Mouse (Mus musculus) kidney, postnatal 0 days (tissue): Measurements from ENCODE around the gene Pde2a. TPM values are rescaled to one million over a fixed set of nuclear protein-coding genes. Genes with fewer than 3 reads are reported as not detected.
A peak's percentile ranks its signal among the peaks of the same experiment; 100 is the strongest.

Experiments used
- ATAC-seq: fragments of 200-750 bp; cut with Nextera tagmentation; replicated peaks from 2 replicates; pipeline ENCODE4 v1.8.0; 2017; ENCODE audit warnings: low read depth, moderate number of reproducible peaks, moderate TSS enrichment, moderate library complexity; ENCODE audit not compliant: low FRiP score
- DNase-seq: peaks from one replicate; pipeline ENCODE4 v3.0.0-alpha.2; 2016; ENCODE audit warnings: low spot score
- H3K27ac ChIP-seq: fragments of 300-500 bp; sonication (generic); 2 replicates; pipeline ENCODE4 v1.5.1; 2014; ENCODE audit warnings: mild to moderate bottlenecking
- H3K27me3 ChIP-seq: fragments of 300-500 bp; sonication (generic); 2 replicates; pipeline ENCODE4 v1.6.1; 2014; ENCODE audit warnings: low read length, mixed read lengths; ENCODE audit not compliant: insufficient read depth
- H3K36me3 ChIP-seq: fragments of 300-500 bp; sonication (generic); 2 replicates; pipeline ENCODE4 v1.6.1; 2014; ENCODE audit warnings: low read length, mixed read lengths; ENCODE audit not compliant: insufficient read depth
- H3K4me1 ChIP-seq: fragments of 300-500 bp; sonication (generic); replicated peaks from 2 replicates; pipeline ENCODE4 v1.6.1; 2014; ENCODE audit warnings: antibody characterized with exemption, low read length, mixed read lengths; ENCODE audit not compliant: insufficient read depth
- H3K4me2 ChIP-seq: fragments of 300-500 bp; sonication (generic); 2 replicates; pipeline ENCODE4 v1.6.1; 2014; ENCODE audit warnings: mild to moderate bottlenecking, low read length, moderate library complexity, mixed read lengths
- H3K4me3 ChIP-seq: fragments of 300-500 bp; sonication (generic); replicated peaks from 2 replicates; pipeline ENCODE4 v1.5.1; 2014; ENCODE audit warnings: low read depth, low read length
- H3K9ac ChIP-seq: fragments of 300-500 bp; sonication (generic); 2 replicates; pipeline ENCODE4 v1.6.1; 2014; ENCODE audit warnings: low read depth, low read length
- H3K9me3 ChIP-seq: fragments of 300-500 bp; sonication (generic); replicated peaks from 2 replicates; pipeline ENCODE4 v1.6.1; 2016; ENCODE audit warnings: low read length, inconsistent platforms, mixed read lengths
- CTCF ChIP-seq: IDR thresholded peaks from 2 replicates; pipeline ENCODE4 v1.5.1; 2016; ENCODE audit warnings: antibody characterized with exemption, low read depth, mild to moderate bottlenecking, moderate library complexity
- WGBS: fragments of 180-500 bp; shearing (Covaris S2); extraction: QIAGEN DNeasy Blood & Tissue Kit; methylation state at CpG from one replicate; pipeline ENCODE4 v1.1.7; 2014; 5-methylcytosine and 5-hydroxymethylcytosine counted together
- polyA plus RNA-seq: library from polyadenylated mRNA; unstranded; fragments of >200 nt; fragmentation: Nextera tagmentation; extraction: Ambion mirVana; gene quantifications from 2 replicates; pipeline ENCODE4 v1.2.1, GENCODE M21; 2015

Pde2a gene
- polyA plus RNA-seq, 1 experiment from 2014 or later = 21.0 TPM

GRCm38 (mm10) chr7:101385331-101385733 is 36.2 kb upstream of the Pde2a start:
- ATAC-seq (peak; percentile 53), DNase-seq (peak; percentile 91)
- H3K4me2 ChIP-seq = peak overlapping the region; percentile 10; the same call in 1 of the 2 replicates
- no peaks in the 10 kb centered on the region for H3K9me3 ChIP-seq
- H3K27me3 ChIP-seq = no peaks in the 10 kb centered on the region
- H3K4me1 ChIP-seq = peaks cover 27% of the 10 kb centered on the region; the same call in 1 of the 2 replicates
- H3K9ac ChIP-seq = peak overlapping the region; percentile 18; the same call in 1 of the 2 replicates
- WGBS = 31% methylated on average over 6 of the region's 6 CpGs
- no peak for TF ChIP-seq CTCF
- H3K27ac ChIP-seq = peak overlapping the region; percentile 83
- H3K4me3 ChIP-seq = no peak overlapping the region
- H3K36me3 ChIP-seq = peaks cover 18% of the 10 kb centered on the region; the same call in 1 of the 2 replicates

- no peak for TF ChIP-seq CTCF
- 40% methylated on average over 10 of the region's 10 CpGs for WGBS
- peak overlapping the region; percentile 18; the same call in 1 of the 2 replicates for H3K9ac ChIP-seq
Measured at GRCm38 (mm10) chr7:101385866-101386452, 35.5 kb upstream of the Pde2a start.

GRCm38 (mm10) chr7:101389256-101389655 is 32.2 kb upstream of the Pde2a start:
- Histone ChIP-seq H3K9me3 (no peaks in the 10 kb centered on the region), H3K4me2 (no peak overlapping the region), H3K27ac (no peak overlapping the region), H3K9ac (no peak overlapping the region), H3K27me3 (no peaks in the 10 kb centered on the region), H3K4me1 (peaks cover 32% of the 10 kb centered on the region), H3K4me3 (no peak overlapping the region), H3K36me3 (peaks cover 19% of the 10 kb centered on the region; the same call in 1 of the 2 replicates)
- DNase-seq (no peak), ATAC-seq (no peak)
- 86% methylated on average over 6 of the region's 6 CpGs for WGBS
- TF ChIP-seq CTCF = no peak

More at GRCm38 (mm10) chr7:101385866-101386452, 35.5 kb upstream of the Pde2a start:
- Histone ChIP-seq H3K9me3 (no peaks in the 10 kb centered on the region), H3K4me3 (no peak overlapping the region), H3K27me3 (no peaks in the 10 kb centered on the region), H3K36me3 (peaks cover 19% of the 10 kb centered on the region; the same call in 1 of the 2 replicates), H3K4me1 (peaks cover 27% of the 10 kb centered on the region; the same call in 1 of the 2 replicates), H3K27ac (peak overlapping the region; percentile 83), H3K4me2 (peak overlapping the region; percentile 10)
- peak; percentile 48 for ATAC-seq
- DNase-seq = peak; percentile 66

- peak overlapping the region; percentile 95 for H3K27ac ChIP-seq
- TF ChIP-seq CTCF = no peak
- DNase-seq = peak; percentile 90
- no peaks in the 10 kb centered on the region for H3K27me3 ChIP-seq
- no peak overlapping the region for H3K4me3 ChIP-seq
- 54% methylated on average over 4 of the region's 4 CpGs for WGBS
- no peak overlapping the region for H3K9ac ChIP-seq
- peak; percentile 15; the same call in 1 of the 2 replicates for ATAC-seq
- H3K9me3 ChIP-seq = no peaks in the 10 kb centered on the region
- H3K36me3 ChIP-seq = peaks cover 26% of the 10 kb centered on the region; the same call in 1 of the 2 replicates
- peaks cover 13% of the 10 kb centered on the region for H3K4me1 ChIP-seq
- no peak overlapping the region for H3K4me2 ChIP-seq
Measured at GRCm38 (mm10) chr7:101391909-101392479, 29.5 kb upstream of the Pde2a start.

- peaks cover 13% of the 10 kb centered on the region for H3K4me1 ChIP-seq
- H3K27me3 ChIP-seq = no peaks in the 10 kb centered on the region
- WGBS = 50% methylated on average over 4 of the region's 4 CpGs
- TF ChIP-seq CTCF = no peak
- H3K27ac ChIP-seq = peak overlapping the region; percentile 95
- ATAC-seq = no peak
- DNase-seq = peak; percentile 40
- H3K9me3 ChIP-seq = no peaks in the 10 kb centered on the region
- peaks cover 34% of the 10 kb centered on the region for H3K36me3 ChIP-seq
- no peak overlapping the region for H3K4me2 ChIP-seq
- no peak overlapping the region for H3K4me3 ChIP-seq
- H3K9ac ChIP-seq = no peak overlapping the region
Measured at GRCm38 (mm10) chr7:101393015-101393414, 28.5 kb upstream of the Pde2a start.

- Histone ChIP-seq H3K4me1 (peaks cover 13% of the 10 kb centered on the region), H3K9ac (peak overlapping the region; percentile 55), H3K9me3 (no peaks in the 10 kb centered on the region), H3K27me3 (no peaks in the 10 kb centered on the region), H3K4me2 (peak overlapping the region; percentile 54), H3K36me3 (peaks cover 38% of the 10 kb centered on the region), H3K27ac (peak overlapping the region; percentile 95), H3K4me3 (peak overlapping the region; percentile 39)
- TF ChIP-seq CTCF = no peak; the same call in 1 of the 2 replicates
- WGBS = 28% methylated on average over 8 of the region's 8 CpGs
- peak; percentile 79 for ATAC-seq
- peak; percentile 94 for DNase-seq
Measured at GRCm38 (mm10) chr7:101393694-101394504, 27.6 kb upstream of the Pde2a start.
